Mouse (Mus musculus) T-helper 17 cell (primary cell): Measurements from ENCODE around the gene Pcdh19.

Source experiments
- in situ Hi-C, 2 experiments: fragments of 300-600 bp; cut with MboI, MseI; formaldehyde crosslinking; loops; 1 replicate in 1 of 2; 2 replicates in 1 of 2; pipeline ENCODE4 v1.15.1; 2025; ENCODE audit warnings: high pct_unique_total_duplicates in 2 of 2

Gene Pcdh19

DNA sequence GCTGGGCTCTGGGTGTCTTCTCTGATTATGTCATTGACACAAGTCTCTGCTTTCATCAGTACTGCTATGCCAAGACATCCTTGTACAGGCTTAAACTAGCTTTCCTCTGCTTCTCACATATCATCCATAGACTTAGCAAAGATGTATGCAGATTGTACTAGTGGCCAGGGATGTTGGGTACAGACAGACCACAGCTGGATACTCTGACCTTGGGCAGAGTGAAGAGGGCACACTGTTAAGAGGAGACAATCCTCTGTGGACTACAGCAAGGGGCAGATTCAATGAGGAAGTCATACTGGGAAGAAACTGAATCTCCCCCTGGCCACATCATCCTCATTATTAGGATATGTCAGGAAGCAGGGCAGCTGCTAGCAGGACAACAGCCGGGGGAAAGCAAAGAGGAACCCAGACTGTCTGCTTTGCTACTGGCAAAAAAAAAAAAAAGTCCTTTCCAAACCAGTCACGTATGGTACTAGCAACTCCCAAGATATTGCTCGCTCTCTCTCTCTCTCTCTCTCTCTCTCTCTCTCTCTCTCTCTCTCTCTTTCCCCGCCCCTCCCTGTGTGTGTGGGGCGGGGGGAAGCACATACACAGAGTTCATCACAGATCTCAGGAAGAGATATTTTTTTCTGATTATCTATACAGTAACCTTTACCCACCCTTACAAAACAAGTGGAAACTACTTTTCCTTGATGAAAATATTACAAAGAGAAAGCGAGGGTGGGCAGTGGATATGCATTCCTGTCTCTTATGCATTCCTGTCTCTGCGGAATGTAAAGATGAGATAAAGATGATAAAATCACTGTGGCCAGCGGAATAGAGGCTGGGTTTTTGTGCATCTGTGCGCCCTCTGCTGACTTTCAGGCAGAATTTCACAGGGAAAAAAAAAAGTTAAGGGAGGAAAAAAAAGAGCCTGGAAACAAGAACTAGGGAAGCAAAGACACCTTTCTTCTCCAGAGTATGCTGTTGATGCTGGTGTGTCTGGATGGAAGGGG, 31.2 kb downstream of the Pcdh19 start:
- in situ Hi-C loops: no loop called here

DNA sequence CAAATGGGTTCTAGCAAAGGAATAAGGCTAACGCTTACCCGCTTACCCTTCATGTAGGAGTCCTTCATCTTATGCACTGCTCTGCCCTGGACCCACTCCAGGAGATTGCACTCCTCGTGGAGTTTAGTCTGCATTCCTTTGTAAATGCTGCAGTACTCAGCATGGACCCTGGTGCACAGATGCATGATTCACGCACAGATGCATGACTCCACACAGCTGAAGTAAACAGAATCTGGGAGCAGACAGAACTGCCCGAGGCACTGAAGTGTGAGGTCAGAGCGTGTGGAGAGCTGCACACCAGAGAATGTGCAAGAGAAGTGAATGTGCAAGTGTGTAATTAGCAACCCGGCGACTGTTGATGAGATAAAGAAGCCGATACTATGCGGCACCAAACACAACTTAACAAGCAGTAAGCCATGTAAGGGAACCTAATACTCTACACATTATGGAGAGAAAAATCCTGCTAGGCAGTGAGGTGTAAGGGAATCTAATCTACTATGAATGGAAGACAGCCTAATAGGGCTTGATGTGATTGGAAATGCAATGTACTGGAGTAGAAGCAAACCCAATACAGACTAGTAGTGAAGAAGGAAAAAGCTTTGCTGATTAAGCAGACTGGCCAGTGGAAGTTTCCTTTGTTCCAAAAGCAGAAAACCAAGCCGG, 32.8 kb downstream of the Pcdh19 start:
- in situ Hi-C loops: no loop called here

- in situ Hi-C loops: no loop called here
These were observed 33.6 kb downstream of the Pcdh19 start for GRCm38 (mm10) chrX:133655196-133655595.

GRCm38 (mm10) chrX:133653071-133653470, 35.7 kb downstream of the Pcdh19 start:
- in situ Hi-C loops: no loop called here

GRCm38 (mm10) chrX:133650379-133650778, 38.4 kb downstream of the Pcdh19 start:
- in situ Hi-C loops: no loop called here

- in situ Hi-C loops: no loop called here
These were observed 41.0 kb downstream of the Pcdh19 start for GRCm38 (mm10) chrX:133647809-133648208.

GRCm38 (mm10) chrX:133639445-133639844, 49.3 kb downstream of the Pcdh19 start:
- in situ Hi-C loops: no loop called here

GRCm38 (mm10) chrX:133629538-133629937, 59.2 kb downstream of the Pcdh19 start:
- in situ Hi-C loops: no loop called here

DNA sequence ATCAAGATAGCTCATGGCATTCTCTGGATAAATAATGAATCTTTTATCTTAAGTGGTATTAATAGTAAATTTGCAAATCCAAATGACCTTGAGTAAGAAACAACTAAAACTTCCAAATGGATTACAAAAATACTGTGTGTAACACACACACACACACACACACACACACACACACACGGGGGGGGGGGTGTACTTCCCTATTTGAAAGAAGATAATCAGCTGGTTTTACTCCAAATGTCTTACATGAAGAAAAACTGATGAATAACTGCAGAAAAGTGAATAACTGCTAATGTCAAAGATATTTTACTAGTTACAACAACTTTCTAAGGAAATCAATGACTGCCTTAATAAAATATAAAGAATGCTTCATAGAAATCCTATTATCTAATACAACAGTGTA, 70.6 kb downstream of the Pcdh19 start:
- in situ Hi-C loops: no loop called here

- in situ Hi-C loops: no loop called here
These were observed 83.0 kb downstream of the Pcdh19 start for GRCm38 (mm10) chrX:133605828-133606227.

DNA sequence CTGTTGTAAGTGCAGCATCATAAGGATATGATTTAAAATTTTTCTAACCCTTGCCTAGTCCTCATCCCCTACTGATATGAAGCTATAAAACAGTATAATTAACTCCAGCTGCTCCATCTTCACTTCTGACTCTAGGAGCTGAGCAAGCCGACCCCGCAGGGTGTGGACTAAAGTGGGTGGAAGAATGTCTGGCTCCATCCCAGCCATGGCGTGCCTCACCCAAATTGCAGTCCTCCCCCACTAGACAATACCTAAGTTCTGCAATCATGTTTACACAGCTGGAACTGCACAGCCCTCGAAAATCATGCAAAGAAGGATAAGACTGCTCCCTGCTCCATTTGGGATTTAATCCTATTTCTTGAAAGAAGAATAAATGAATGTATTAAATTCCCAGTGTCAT, 84.5 kb downstream of the Pcdh19 start:
- in situ Hi-C loops: no loop called here

DNA sequence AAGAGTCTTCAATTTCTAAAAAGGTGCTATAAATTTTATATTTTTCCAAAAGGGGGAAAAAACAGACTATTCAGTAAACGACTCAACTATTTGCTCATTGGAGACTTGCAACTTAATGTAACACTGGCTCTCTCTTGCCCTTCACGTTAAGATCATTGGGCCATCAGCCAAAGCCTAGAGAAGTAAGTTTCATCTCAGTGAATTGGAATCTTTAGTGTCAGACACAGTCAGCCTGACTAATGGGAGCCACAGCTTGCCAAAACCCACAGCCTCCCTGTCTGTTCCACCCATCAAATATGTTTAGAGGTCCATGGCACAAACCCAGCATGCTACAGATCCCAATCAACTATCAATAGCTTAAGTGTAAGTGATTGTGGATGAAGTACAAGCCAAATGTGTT, 86.7 kb downstream of the Pcdh19 start:
- in situ Hi-C loops: no loop called here

GRCm38 (mm10) chrX:133601658-133602057, 87.1 kb downstream of the Pcdh19 start:
- in situ Hi-C loops: no loop called here

- in situ Hi-C loops: no loop called here
These were observed 87.6 kb downstream of the Pcdh19 start for GRCm38 (mm10) chrX:133601195-133601594.

DNA sequence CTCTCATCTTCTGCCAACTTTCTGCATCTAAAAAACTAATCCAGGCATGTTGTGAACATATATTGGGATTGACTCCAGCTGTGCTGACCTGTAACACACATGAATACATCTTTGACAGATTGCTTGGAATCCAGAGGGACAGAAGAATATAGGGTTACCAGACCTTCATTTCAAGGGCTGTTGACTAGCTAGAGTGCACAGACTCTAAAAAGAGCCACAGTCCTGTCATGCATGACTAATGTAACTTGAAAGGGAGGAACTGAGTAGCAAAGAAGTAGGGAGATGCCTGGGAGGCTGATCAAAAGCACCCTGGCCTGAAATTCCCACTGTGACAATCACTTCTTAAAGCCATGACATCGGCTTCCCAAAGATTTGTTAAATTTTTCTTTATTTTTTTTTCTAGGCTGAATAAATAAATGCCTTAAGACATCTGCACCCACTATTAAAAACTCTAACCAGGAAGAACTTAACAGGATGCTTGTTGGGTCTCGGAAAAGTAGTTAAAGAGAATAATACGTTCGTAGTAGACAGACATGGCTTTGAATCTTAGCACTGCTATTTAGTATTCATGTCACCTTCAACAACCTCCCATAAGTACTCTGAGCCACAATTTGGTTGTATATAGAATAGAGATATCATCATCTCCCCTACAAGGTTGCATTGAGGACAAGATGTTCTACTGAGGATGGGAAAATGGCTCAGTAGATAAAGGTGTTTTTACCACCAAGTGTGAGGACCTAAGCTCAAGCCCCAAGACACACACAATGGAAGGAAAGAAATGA, 113.0 kb downstream of the Pcdh19 start:
- in situ Hi-C loops: no loop called here

DNA sequence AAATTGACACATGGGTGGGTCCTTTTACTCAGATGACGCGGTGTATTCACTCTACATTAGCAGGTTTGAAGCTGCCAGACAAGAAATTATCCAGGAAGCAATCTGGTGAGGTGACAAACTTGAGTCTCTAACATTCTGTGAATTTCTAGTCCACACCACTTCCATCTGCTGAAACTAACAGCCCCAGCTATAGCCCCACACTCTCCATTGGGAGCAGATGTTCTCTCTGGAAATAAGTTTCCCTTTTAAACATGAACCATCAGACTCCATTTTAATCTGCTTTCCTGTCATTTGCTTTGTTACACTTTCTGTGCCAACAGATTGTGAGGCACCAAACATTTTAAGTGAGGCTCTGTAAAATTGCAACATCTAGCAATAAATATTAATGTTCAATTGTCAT, 123.4 kb downstream of the Pcdh19 start:
- in situ Hi-C loops: no loop called here
